Mouse (Mus musculus): ENCODE measurements around the gene Ube2v1. TPM values are rescaled to one million over a fixed set of nuclear protein-coding genes. Genes with fewer than 3 reads are reported as not detected.

Ube2v1 gene
- polyA plus RNA-seq, 1 experiment, result 89.8 TPM

GRCm38 (mm10) chr2:167562101-167562500 is 69.8 kb downstream of the Ube2v1 start:
- no peak overlapping the region for H3K27ac ChIP-seq (ENCODE audit: insufficient read depth, low read depth, low read length)
- H3K4me3 ChIP-seq (ENCODE audit: low read depth, low read length), result no peak overlapping the region
- WGBS, result 26% methylated on average over 8 of the region's 8 CpGs
- H3K36me3 ChIP-seq (ENCODE audit: control insufficient read depth, insufficient read depth, low read length), result no peaks in the 10 kb centered on the region
- H3K27me3 ChIP-seq (ENCODE audit: control insufficient read depth, insufficient read depth, low read length), result peaks cover 6% of the 10 kb centered on the region
- TF ChIP-seq POLR2A (IDR thresholded peaks at IDR 0.05; ENCODE audit: low read depth, low read length), result no peak
- no peak for TF ChIP-seq CTCF (IDR thresholded peaks at IDR 0.05; ENCODE audit: extremely low read depth, insufficient read length, insufficient replicate concordance, low read depth, low read length)
- no peaks in the 10 kb centered on the region; the same call in 1 of the 2 replicates for H3K4me1 ChIP-seq (ENCODE audit: control insufficient read depth, insufficient read depth, insufficient read length, low read length)

GRCm38 (mm10) chr2:167559413-167559812 is 72.5 kb downstream of the Ube2v1 start:
- 26% methylated on average over 27 of the region's 27 CpGs for WGBS
- Histone ChIP-seq H3K4me3 (ENCODE audit: low read depth, low read length) (no peak overlapping the region), H3K27ac (ENCODE audit: insufficient read depth, low read depth, low read length) (no peak overlapping the region), H3K36me3 (ENCODE audit: control insufficient read depth, insufficient read depth, low read length) (no peaks in the 10 kb centered on the region), H3K27me3 (ENCODE audit: control insufficient read depth, insufficient read depth, low read length) (peaks cover 6% of the 10 kb centered on the region), H3K4me1 (ENCODE audit: control insufficient read depth, insufficient read depth, insufficient read length, low read length) (no peaks in the 10 kb centered on the region)
- TF ChIP-seq POLR2A (IDR thresholded peaks at IDR 0.05; ENCODE audit: low read depth, low read length), result no peak
- no peak for TF ChIP-seq CTCF (IDR thresholded peaks at IDR 0.05; ENCODE audit: extremely low read depth, insufficient read length, insufficient replicate concordance, low read depth, low read length)

Other genes with a start within 250 kb of the Ube2v1 start
- 19.8 and 34.8 TPM in 2 replicates for gene Slc9a8, start 210.4 kb downstream of the Ube2v1 start, polyA plus RNA-seq (2012; rRNA removed)
- 50.5 and 116 TPM in 2 replicates for gene Rnf114, start 139.4 kb downstream of the Ube2v1 start, polyA plus RNA-seq (2012; rRNA removed)
- gene Spata2, start 139.2 kb downstream of the Ube2v1 start, polyA plus RNA-seq (2012; rRNA removed), result 25.4 and 54.9 TPM in 2 replicates
- 12.1 and 13.2 TPM in 2 replicates for gene Snai1, start 93.9 kb downstream of the Ube2v1 start, polyA plus RNA-seq (2012; rRNA removed)
- 0.10 TPM in 1 of 2 replicates, not detected in the other for gene Gm20431, start 29.4 kb upstream of the Ube2v1 start, polyA plus RNA-seq (2012; rRNA removed)
- gene Cebpb, start 56.8 kb upstream of the Ube2v1 start, polyA plus RNA-seq (2012; rRNA removed), result 194 and 386 TPM in 2 replicates
- gene Tmem189, start 57.7 kb upstream of the Ube2v1 start, polyA plus RNA-seq (2012; rRNA removed), result 28.0 and 105 TPM in 2 replicates